Mouse (Mus musculus): ENCODE measurements around the gene Hs2st1. TPM values are rescaled to one million over a fixed set of nuclear protein-coding genes. Genes with fewer than 3 reads are reported as not detected.

The Hs2st1 gene
- total and polyA plus RNA-seq, 3 experiments, result 17.6 to 36.4 (median 29.7) TPM

GRCm38 (mm10) chr3:144589189-144589890 is 19.4 kb upstream of the Hs2st1 start:
- dilution Hi-C loops (cut with MboI; ENCODE audit: extremely low pct_ligation_motif_present, extremely low pct_unique_long_range_greater_than_20kb, low sequenced_read_pairs), result no loop called here
- peaks cover 55 to 80% of the 10 kb centered on the region in 2 experiments for H3K36me3 ChIP-seq (replicated peaks in 1 of 2; ENCODE audit: control insufficient read depth in 1 of 2, insufficient read depth in 1 of 2, low read length in 1 of 2)

GRCm38 (mm10) chr3:144586731-144587130 is 16.8 kb upstream of the Hs2st1 start:
- Histone ChIP-seq H3K79me2 (replicated peaks; ENCODE audit: control insufficient read depth, extremely low read depth, insufficient read depth, poor library complexity, severe bottlenecking) (peaks cover 65% of the 10 kb centered on the region), H3K4me3 (replicated peaks in 1 of 3; ENCODE audit: low read depth in 2 of 3, low read length in 2 of 3, poor library complexity in 1 of 3) (no peak overlapping the region), H3K4me2 (ENCODE audit: insufficient read depth, low read depth, poor library complexity, severe bottlenecking) (no peak overlapping the region), H3K27me3 (replicated peaks) (no peaks in the 10 kb centered on the region), H3K4me1 (ENCODE audit: control insufficient read depth in 1 of 2, insufficient read depth in 2 of 2) (peaks cover 12 to 61% of the 10 kb centered on the region in 2 experiments), H3K27ac (ENCODE audit: insufficient read depth, low read depth) (no peak overlapping the region), H3K36me3 (replicated peaks in 1 of 2; ENCODE audit: control insufficient read depth in 1 of 2, insufficient read depth in 1 of 2, low read length in 1 of 2) (peaks cover 62 to 84% of the 10 kb centered on the region in 2 experiments), H3K9me3 (replicated peaks; ENCODE audit: low read length) (peaks cover 2% of the 10 kb centered on the region), H3K9ac (ENCODE audit: insufficient read depth, low read depth) (no peak overlapping the region)
- no peak for TF ChIP-seq E2F4 (IDR thresholded peaks at IDR 0.05; ENCODE audit: insufficient replicate concordance, low read depth, low read length)
- TF ChIP-seq NRF1 (IDR thresholded peaks at IDR 0.05; ENCODE audit: low read depth, low read length), result no peak
- no peak for TF ChIP-seq USF1 (IDR thresholded peaks at IDR 0.05; ENCODE audit: low read depth, low read length)
- TF ChIP-seq SIN3A (IDR thresholded peaks at IDR 0.05; ENCODE audit: low read length), result no peak
- no peak for TF ChIP-seq SMC3 (IDR thresholded peaks at IDR 0.05; ENCODE audit: low read depth, low read length)
- TF ChIP-seq ZMIZ1 (IDR thresholded peaks at IDR 0.05; ENCODE audit: low read depth, low read length), result no peak
- no peak for TF ChIP-seq EP300 (IDR thresholded peaks at IDR 0.05; ENCODE audit: low read length)
- TF ChIP-seq TCF12 (IDR thresholded peaks at IDR 0.05; ENCODE audit: low read depth, low read length), result no peak
- TF ChIP-seq ZKSCAN1 (IDR thresholded peaks at IDR 0.05; ENCODE audit: borderline replicate concordance, low read depth, low read length), result no peak
- TF ChIP-seq RAD21 (IDR thresholded peaks at IDR 0.05; ENCODE audit: low read depth, low read length), result no peak
- TF ChIP-seq JUND (conservative IDR thresholded peaks at IDR 0.05; ENCODE audit: low read depth, low read length), result no peak
- TF ChIP-seq MAX (IDR thresholded peaks at IDR 0.05; ENCODE audit: low read length), result no peak
- no peak for TF ChIP-seq ZC3H11A (IDR thresholded peaks at IDR 0.05; ENCODE audit: low read depth, low read length)
- no peak for TF ChIP-seq CTCF (conservative IDR thresholded peaks at IDR 0.05 in 1 of 2, IDR thresholded peaks at IDR 0.05 in 1 of 2; ENCODE audit: low read depth in 2 of 2, low read length in 2 of 2)
- no peak for TF ChIP-seq IRF4 (IDR thresholded peaks at IDR 0.05; ENCODE audit: low read depth, low read length)
- no peak for TF ChIP-seq MXI1 (IDR thresholded peaks at IDR 0.05; ENCODE audit: low read depth, low read length)
- no peak for TF ChIP-seq HCFC1 (IDR thresholded peaks at IDR 0.05; ENCODE audit: low read depth, low read length)
- no peak for TF ChIP-seq PAX5 (IDR thresholded peaks at IDR 0.05; ENCODE audit: low read length)
- no peak for TF ChIP-seq RCOR1 (conservative IDR thresholded peaks at IDR 0.05; ENCODE audit: low read depth, low read length)
- dilution Hi-C loops (cut with MboI; ENCODE audit: extremely low pct_ligation_motif_present, extremely low pct_unique_long_range_greater_than_20kb, low sequenced_read_pairs), result no loop called here
- DNase-seq (ENCODE audit: extremely low read depth), result no peak
- in situ Hi-C loops (cut with MboI; ENCODE audit: low pct_ligation_motif_present, low pct_unique_long_range_greater_than_20kb, low sequenced_read_pairs), result no loop called here

More at GRCm38 (mm10) chr3:144589189-144589890, 19.4 kb upstream of the Hs2st1 start:
- Histone ChIP-seq H3K27me3 (replicated peaks) (no peaks in the 10 kb centered on the region), H3K9ac (ENCODE audit: insufficient read depth, low read depth) (no peak overlapping the region), H3K4me3 (replicated peaks in 1 of 3; ENCODE audit: low read depth in 2 of 3, low read length in 2 of 3, poor library complexity in 1 of 3) (no peak overlapping the region), H3K4me1 (ENCODE audit: control insufficient read depth in 1 of 2, insufficient read depth in 2 of 2) (peaks cover 6 to 36% of the 10 kb centered on the region in 2 experiments), H3K79me2 (replicated peaks; ENCODE audit: control insufficient read depth, extremely low read depth, insufficient read depth, poor library complexity, severe bottlenecking) (peaks cover 47% of the 10 kb centered on the region), H3K27ac (ENCODE audit: insufficient read depth, low read depth) (no peak overlapping the region), H3K4me2 (ENCODE audit: insufficient read depth, low read depth, poor library complexity, severe bottlenecking) (no peak overlapping the region), H3K9me3 (replicated peaks; ENCODE audit: low read length) (peaks cover 2% of the 10 kb centered on the region)
- no peak for TF ChIP-seq TBP (conservative IDR thresholded peaks at IDR 0.05; ENCODE audit: low read depth, low read length)
- no peak for TF ChIP-seq MXI1 (IDR thresholded peaks at IDR 0.05; ENCODE audit: low read depth, low read length)
- TF ChIP-seq ETS1 (conservative IDR thresholded peaks at IDR 0.05; ENCODE audit: low read depth, low read length), result no peak
- TF ChIP-seq ELF1 (IDR thresholded peaks at IDR 0.05; ENCODE audit: low read depth, low read length), result no peak
- no peak for TF ChIP-seq MYC (IDR thresholded peaks at IDR 0.05; ENCODE audit: low read depth, low read length)
- no peak for TF ChIP-seq E2F4 (IDR thresholded peaks at IDR 0.05; ENCODE audit: insufficient replicate concordance, low read depth, low read length)
- TF ChIP-seq SIN3A (IDR thresholded peaks at IDR 0.05; ENCODE audit: low read length), result no peak
- TF ChIP-seq CTCF (conservative IDR thresholded peaks at IDR 0.05 in 1 of 2, IDR thresholded peaks at IDR 0.05 in 1 of 2; ENCODE audit: low read depth in 2 of 2, low read length in 2 of 2), result no peak
- no peak for TF ChIP-seq ZC3H11A (IDR thresholded peaks at IDR 0.05; ENCODE audit: low read depth, low read length)
- no peak for TF ChIP-seq UBTF (IDR thresholded peaks at IDR 0.05; ENCODE audit: low read depth, low read length)
- TF ChIP-seq EP300 (IDR thresholded peaks at IDR 0.05; ENCODE audit: low read length), result no peak
- in situ Hi-C loops (cut with MboI; ENCODE audit: low pct_ligation_motif_present, low pct_unique_long_range_greater_than_20kb, low sequenced_read_pairs), result no loop called here
- no peak for DNase-seq (ENCODE audit: extremely low read depth)

Data from CH12.LX (cell line).